Mouse (Mus musculus): ENCODE measurements around the gene Cnnm2. TPM values are rescaled to one million over a fixed set of nuclear protein-coding genes. Genes with fewer than 3 reads are reported as not detected.
"Not testable (repeated sequence)": the region's sequence is repeated elsewhere in the genome, so short reads cannot be mapped to it uniquely, and the experiment has no call there.

Cnnm2 gene
- total and polyA plus RNA-seq, 2 experiments, result 4.4 to 6.3 TPM

- no peak for DNase-seq (ENCODE audit: extremely low read depth, low read depth, low spot score)
- no peaks in the 10 kb centered on the region for H3K79me2 ChIP-seq (ENCODE audit: control insufficient read depth, insufficient read depth, low read length)
- H3K36me3 ChIP-seq (ENCODE audit: control insufficient read depth, insufficient read depth, low read length), result no peaks in the 10 kb centered on the region
- H3K4me1 ChIP-seq (ENCODE audit: control insufficient read depth, insufficient read depth, low read length), result no peaks in the 10 kb centered on the region
- H3K27me3 ChIP-seq (ENCODE audit: control insufficient read depth, insufficient read depth, low read length), result no peaks in the 10 kb centered on the region
- no peak overlapping the region for H3K4me3 ChIP-seq (ENCODE audit: insufficient read depth, low read depth, low read length)
- WGBS, result 87% methylated on average over 5 of the region's 5 CpGs
- no peak overlapping the region for H3K9ac ChIP-seq (ENCODE audit: low read depth, low read length)
- no peak for TF ChIP-seq CTCF (IDR thresholded peaks at IDR 0.05; ENCODE audit: low read depth, low read length)
- no peak for TF ChIP-seq POLR2A (IDR thresholded peaks at IDR 0.05; ENCODE audit: extremely low read depth, insufficient read depth, low read length)
- H3K27ac ChIP-seq (replicated peaks; ENCODE audit: insufficient read depth, low read depth, low read length), result no peak overlapping the region
These were observed 9.2 kb upstream of the Cnnm2 start for GRCm38 (mm10) chr19:46752235-46752634.

DNA sequence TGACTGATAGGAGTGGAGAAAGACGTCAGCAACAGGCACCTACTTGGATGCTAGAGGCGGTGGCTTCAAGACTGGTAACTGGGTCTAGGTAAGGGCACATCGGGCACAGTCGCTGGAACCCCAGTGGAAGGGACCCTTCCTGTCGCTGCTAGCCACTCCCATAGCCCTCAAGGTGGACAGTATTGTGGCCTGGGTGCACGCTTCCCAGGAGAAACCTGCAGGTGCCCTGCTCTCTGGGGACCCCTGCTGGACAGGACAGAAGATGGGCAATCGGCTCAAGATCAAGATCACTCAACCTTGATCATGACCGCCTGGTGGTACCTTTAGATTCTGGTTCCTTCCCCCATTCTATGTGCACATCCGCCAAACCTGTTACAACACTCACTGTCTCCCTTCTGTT, 6.3 kb upstream of the Cnnm2 start:
- Histone ChIP-seq H3K36me3 (ENCODE audit: control insufficient read depth, insufficient read depth, low read length) (no peaks in the 10 kb centered on the region), H3K79me2 (ENCODE audit: control insufficient read depth, insufficient read depth, low read length) (no peaks in the 10 kb centered on the region), H3K4me3 (ENCODE audit: insufficient read depth, low read depth, low read length) (no peak overlapping the region), H3K27ac (replicated peaks; ENCODE audit: insufficient read depth, low read depth, low read length) (no peak overlapping the region), H3K4me1 (ENCODE audit: control insufficient read depth, insufficient read depth, low read length) (no peaks in the 10 kb centered on the region), H3K9ac (ENCODE audit: low read depth, low read length) (no peak overlapping the region), H3K27me3 (ENCODE audit: control insufficient read depth, insufficient read depth, low read length) (no peaks in the 10 kb centered on the region)
- DNase-seq (ENCODE audit: extremely low read depth, low read depth, low spot score), result no peak
- TF ChIP-seq CTCF (IDR thresholded peaks at IDR 0.05; ENCODE audit: low read depth, low read length), result peak; percentile 84
- TF ChIP-seq POLR2A (IDR thresholded peaks at IDR 0.05; ENCODE audit: extremely low read depth, insufficient read depth, low read length), result no peak
- WGBS, result 44% methylated on average over 9 of the region's 9 CpGs

GRCm38 (mm10) chr19:46756221-46756620, 5.2 kb upstream of the Cnnm2 start:
- Histone ChIP-seq H3K4me1 (ENCODE audit: control insufficient read depth, insufficient read depth, low read length) (no peaks in the 10 kb centered on the region), H3K4me3 (ENCODE audit: insufficient read depth, low read depth, low read length) (no peak overlapping the region), H3K79me2 (ENCODE audit: control insufficient read depth, insufficient read depth, low read length) (no peaks in the 10 kb centered on the region), H3K36me3 (ENCODE audit: control insufficient read depth, insufficient read depth, low read length) (no peaks in the 10 kb centered on the region), H3K27ac (replicated peaks; ENCODE audit: insufficient read depth, low read depth, low read length) (no peak overlapping the region), H3K9ac (ENCODE audit: low read depth, low read length) (no peak overlapping the region), H3K27me3 (ENCODE audit: control insufficient read depth, insufficient read depth, low read length) (no peaks in the 10 kb centered on the region)
- WGBS, result 16% methylated on average over 4 of the region's 4 CpGs
- TF ChIP-seq CTCF (IDR thresholded peaks at IDR 0.05; ENCODE audit: low read depth, low read length) (no peak), POLR2A (IDR thresholded peaks at IDR 0.05; ENCODE audit: extremely low read depth, insufficient read depth, low read length) (no peak)
- peak; percentile 73 for DNase-seq (ENCODE audit: extremely low read depth, low read depth, low spot score)

- H3K79me2 ChIP-seq (ENCODE audit: control insufficient read depth, insufficient read depth, low read length), result peaks cover 4% of the 10 kb centered on the region; the same call in 1 of the 2 replicates
- no peak for DNase-seq (ENCODE audit: extremely low read depth, low read depth, low spot score)
- no peak for TF ChIP-seq POLR2A (IDR thresholded peaks at IDR 0.05; ENCODE audit: extremely low read depth, insufficient read depth, low read length)
- no peak for TF ChIP-seq CTCF (IDR thresholded peaks at IDR 0.05; ENCODE audit: low read depth, low read length)
- H3K27ac ChIP-seq (replicated peaks; ENCODE audit: insufficient read depth, low read depth, low read length), result no peak overlapping the region
- no peaks in the 10 kb centered on the region for H3K27me3 ChIP-seq (ENCODE audit: control insufficient read depth, insufficient read depth, low read length)
- H3K36me3 ChIP-seq (ENCODE audit: control insufficient read depth, insufficient read depth, low read length), result no peaks in the 10 kb centered on the region
- peaks cover 7% of the 10 kb centered on the region; the same call in 1 of the 2 replicates for H3K4me1 ChIP-seq (ENCODE audit: control insufficient read depth, insufficient read depth, low read length)
- 62% methylated on average over 8 of the region's 8 CpGs for WGBS
- H3K4me3 ChIP-seq (ENCODE audit: insufficient read depth, low read depth, low read length), result no peak overlapping the region
- no peak overlapping the region for H3K9ac ChIP-seq (ENCODE audit: low read depth, low read length)
These were observed 2.3 kb upstream of the Cnnm2 start for GRCm38 (mm10) chr19:46759096-46759495.

GRCm38 (mm10) chr19:46759909-46760308, 1.5 kb upstream of the Cnnm2 start:
- not testable (repeated sequence) for H3K79me2 ChIP-seq (ENCODE audit: control insufficient read depth, insufficient read depth, low read length); H3K27me3 ChIP-seq (ENCODE audit: control insufficient read depth, insufficient read depth, low read length); H3K36me3 ChIP-seq (ENCODE audit: control insufficient read depth, insufficient read depth, low read length); H3K9ac ChIP-seq (ENCODE audit: low read depth, low read length); H3K4me1 ChIP-seq (ENCODE audit: control insufficient read depth, insufficient read depth, low read length); DNase-seq (ENCODE audit: extremely low read depth, low read depth, low spot score); H3K27ac ChIP-seq (replicated peaks; ENCODE audit: insufficient read depth, low read depth, low read length); H3K4me3 ChIP-seq (ENCODE audit: insufficient read depth, low read depth, low read length)
- WGBS, result 88% methylated on average over 10 of the region's 10 CpGs

DNA sequence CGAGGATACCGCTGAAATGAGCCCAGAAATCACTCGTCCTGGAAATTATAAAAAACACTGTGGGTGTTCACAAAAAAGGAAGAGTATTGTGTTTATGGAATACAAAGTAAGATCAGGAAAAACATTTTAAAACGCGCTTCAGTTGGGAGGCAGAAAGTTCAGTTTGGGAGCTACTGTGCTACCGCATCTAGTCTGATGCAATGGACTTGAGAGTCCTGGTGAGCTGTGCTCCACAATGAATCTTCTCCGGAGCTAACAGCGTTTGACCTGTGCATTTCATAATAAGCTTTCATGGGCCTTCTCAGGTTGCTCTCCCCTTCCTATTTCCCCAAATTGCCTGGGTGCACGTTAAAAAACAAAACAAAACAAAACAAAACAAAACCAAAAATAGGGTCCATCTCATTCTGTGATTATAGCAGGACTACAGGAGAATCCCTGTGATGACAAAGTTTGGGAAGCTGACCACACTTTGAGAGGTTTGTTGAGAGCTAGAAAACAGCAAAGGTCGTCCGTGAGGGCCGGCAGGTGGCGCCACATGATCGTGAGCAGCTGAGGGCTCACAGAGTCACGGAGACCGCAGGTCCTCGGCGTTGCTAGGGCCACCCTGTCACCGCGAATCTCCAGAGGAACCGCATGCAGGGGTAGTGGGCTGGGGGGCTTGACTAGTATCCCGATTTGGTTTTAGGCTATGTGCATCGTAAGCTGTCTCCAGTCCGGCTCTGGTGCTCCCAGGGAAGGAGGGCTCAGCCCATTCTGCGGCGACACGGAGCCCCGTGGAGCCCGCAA, 828 bp upstream of the Cnnm2 start:
- DNase-seq (ENCODE audit: extremely low read depth, low read depth, low spot score), result peak; percentile 69
- WGBS, result 18% methylated on average over 29 of the region's 29 CpGs
- H3K27ac ChIP-seq (replicated peaks; ENCODE audit: insufficient read depth, low read depth, low read length), result peak overlapping the region; percentile 66
- H3K4me3 ChIP-seq (ENCODE audit: insufficient read depth, low read depth, low read length), result peak overlapping the region; percentile 65
- TF ChIP-seq POLR2A (IDR thresholded peaks at IDR 0.05; ENCODE audit: extremely low read depth, insufficient read depth, low read length) (no peak), CTCF (IDR thresholded peaks at IDR 0.05; ENCODE audit: low read depth, low read length) (peak; percentile 97)
- H3K9ac ChIP-seq (ENCODE audit: low read depth, low read length), result peak overlapping the region; percentile 62
- H3K27me3 ChIP-seq (ENCODE audit: control insufficient read depth, insufficient read depth, low read length), result no peaks in the 10 kb centered on the region
- H3K4me1 ChIP-seq (ENCODE audit: control insufficient read depth, insufficient read depth, low read length), result peaks cover 7% of the 10 kb centered on the region; the same call in 1 of the 2 replicates
- H3K36me3 ChIP-seq (ENCODE audit: control insufficient read depth, insufficient read depth, low read length), result no peaks in the 10 kb centered on the region
- H3K79me2 ChIP-seq (ENCODE audit: control insufficient read depth, insufficient read depth, low read length), result peaks cover 4% of the 10 kb centered on the region; the same call in 1 of the 2 replicates
